Mouse (Mus musculus) erythroid progenitor cell, adult 5-6 weeks (primary cell): ENCODE measurements at regions not wholly inside any gene's neighbourhood (a gene's known extent, or its start where the extent isn't known, plus 50 kb on each side); places are given as distances from the start of the nearest gene placed in this dataset.

ENCODE experiments used
- ATAC-seq: replicated peaks from 2 replicates; pipeline ENCODE4 v1.8.0; 2016; ENCODE audit warnings: moderate number of reproducible peaks, mild to moderate bottlenecking, moderate TSS enrichment, inconsistent platforms; ENCODE audit not compliant: poor library complexity, low FRiP score, severe bottlenecking

DNA sequence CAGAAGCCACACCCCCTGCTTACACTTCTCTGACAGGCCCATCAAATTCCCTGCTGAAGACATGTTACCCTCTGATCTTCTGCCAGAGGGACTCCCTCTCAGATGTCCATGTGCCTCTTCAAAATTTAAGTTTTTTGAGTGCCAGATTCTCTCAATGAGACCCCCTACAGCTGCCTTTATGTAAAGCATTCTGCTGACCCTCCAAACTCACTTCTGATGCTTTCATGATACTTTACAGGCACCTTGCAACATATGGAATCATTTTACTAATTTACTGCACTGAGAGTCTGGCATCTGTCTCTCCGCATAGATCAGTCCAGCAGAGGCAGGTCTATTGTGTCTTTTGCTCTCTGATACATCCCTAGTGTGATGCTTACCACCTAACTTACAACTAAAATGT lies 601.4 kb upstream of the Camk1g start:
- ATAC-seq: no peak

DNA sequence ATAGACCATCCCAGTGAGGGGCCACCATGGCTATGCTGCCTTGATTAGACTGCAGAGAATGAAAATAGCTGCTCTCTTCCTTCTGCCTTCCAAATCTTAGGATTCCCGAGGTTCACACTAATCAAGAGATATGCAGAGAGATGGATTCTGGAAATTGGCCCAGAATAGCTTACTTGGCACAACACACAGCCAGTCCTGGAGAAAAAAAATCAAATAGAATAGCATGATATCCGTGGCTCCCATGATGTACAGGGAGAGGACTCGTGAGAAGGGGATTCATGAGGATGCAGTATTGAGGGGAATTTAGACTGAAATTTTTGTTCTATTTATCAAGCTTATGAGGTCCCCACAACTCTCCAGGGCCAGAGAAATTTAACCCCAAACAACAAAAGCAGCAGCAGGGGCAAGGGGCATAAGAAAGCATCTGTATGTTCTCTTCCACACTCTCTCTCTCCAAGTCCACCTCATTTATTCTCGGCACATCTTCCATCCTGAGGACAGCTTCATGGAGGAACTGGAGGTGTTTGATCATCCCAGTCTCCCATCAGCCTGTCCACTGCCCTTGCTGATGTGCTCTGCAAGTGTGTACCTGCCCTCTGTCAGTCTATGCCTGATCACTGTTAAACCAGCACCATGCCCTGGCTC lies 599.3 kb upstream of the Camk1g start:
- ATAC-seq: no peak

- ATAC-seq: no peak
Observed at GRCm38 (mm10) chr1:193967957-193968926, 598.1 kb upstream of the Camk1g start.

DNA sequence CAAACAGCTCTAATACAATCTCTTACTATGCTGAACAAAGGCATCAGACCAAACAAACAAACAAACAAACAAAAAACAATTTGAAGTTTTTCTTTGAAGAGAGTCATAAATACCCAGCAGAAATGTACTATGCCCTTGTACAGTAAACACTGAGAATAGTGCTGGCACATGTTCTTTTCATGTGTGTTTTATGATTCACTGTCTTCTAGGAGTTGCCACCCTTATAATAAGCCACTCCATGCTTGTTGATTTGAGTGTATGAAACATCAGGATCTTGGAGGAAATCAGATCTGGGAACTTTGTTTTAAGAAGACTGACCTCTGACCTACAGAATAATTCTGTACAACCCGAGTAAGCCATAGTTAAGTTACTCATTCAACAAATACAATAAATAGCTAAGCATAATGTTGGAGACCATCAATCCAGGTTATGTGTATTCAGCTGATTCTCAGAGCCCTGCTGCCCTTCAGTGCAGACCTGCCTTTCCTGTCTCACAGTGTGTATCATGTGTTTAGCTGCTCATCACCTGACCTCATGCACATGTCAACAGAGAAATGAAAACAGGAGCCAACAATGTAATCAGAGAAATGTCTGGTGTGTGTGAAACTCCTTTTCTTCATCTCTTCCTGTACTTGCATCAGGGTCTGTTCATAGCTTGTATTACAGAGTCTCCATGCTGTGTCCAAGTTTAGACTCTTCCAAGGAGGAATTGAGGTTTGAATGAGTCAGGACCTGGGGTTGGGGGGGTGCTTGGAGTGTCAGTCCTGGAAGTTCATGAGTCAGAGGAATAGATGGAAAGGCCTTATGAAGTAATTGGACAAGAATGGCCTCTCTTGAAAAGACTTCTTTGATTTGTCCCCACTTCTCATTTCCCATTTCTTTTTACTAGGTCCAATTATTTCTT lies 596.8 kb upstream of the Camk1g start:
- ATAC-seq: no peak

DNA sequence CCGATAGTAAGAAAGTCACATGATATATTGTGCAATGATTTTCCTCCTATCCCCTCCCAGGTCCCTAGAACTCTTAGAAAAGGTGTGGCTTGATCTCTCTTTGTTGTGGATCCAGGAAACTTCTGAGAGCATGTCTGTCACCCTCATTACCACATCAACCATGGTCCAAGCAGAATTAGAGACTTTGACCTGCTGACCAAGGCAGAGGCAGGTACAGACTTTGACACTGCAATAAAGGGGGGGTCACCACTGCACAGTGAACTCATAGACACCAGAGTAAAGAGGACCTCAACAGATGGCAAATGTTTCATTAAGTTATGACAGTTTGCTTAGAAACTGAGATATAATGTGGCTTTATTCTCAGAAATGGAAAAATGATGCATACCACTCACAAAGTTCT lies 595.2 kb upstream of the Camk1g start:
- ATAC-seq: no peak

DNA sequence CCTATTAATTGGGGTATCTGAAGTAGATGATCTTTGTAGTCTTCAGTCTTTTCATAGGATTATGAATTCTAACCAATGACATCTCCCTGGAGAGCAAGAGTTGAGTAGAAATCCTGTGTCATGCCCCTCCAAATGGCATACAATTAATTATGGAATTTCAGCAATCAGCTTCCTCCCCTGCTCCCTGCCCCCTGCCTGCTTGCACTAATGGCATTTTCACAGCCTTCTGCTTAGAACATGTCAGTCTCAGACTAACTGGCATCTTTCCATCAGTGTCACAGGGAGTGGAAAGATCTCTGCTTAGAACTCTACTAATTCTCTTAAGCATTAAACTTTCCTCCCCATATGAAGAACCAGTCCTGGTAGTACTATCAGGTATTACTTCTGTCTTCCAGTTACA lies 581.8 kb upstream of the Camk1g start:
- no peak for ATAC-seq

- ATAC-seq: no peak
Observed at GRCm38 (mm10) chr1:193949817-193950216, 579.7 kb upstream of the Camk1g start.

DNA sequence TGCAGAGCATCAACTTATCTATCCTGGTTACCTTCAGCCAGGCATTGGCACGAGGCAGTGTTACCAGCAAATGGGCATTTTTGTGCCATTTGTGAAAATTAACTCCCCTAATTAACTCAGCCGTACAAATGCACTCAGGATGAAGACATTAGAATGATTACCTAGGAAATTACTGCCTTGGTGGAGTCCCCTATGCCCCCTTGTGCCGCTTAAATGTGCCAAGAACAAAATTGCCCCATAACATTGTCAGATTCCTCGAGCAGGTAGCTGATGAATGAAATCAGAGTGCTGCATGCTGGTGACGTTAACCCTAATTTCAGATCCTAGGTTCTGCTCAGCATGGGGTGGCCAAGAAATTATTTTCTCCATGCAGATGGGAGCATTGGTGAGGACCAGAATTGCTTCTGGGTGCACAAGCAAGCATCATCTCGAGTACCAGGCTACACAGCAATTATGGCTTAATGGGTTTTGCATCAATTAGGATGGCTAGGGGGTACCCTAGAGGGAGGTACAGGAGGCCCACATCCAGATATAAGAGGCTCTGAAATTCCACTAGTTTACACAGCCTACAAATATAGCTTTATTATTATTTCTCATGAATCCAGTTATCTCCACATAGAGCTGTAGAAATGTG lies 577.0 kb upstream of the Camk1g start:
- ATAC-seq: no peak

DNA sequence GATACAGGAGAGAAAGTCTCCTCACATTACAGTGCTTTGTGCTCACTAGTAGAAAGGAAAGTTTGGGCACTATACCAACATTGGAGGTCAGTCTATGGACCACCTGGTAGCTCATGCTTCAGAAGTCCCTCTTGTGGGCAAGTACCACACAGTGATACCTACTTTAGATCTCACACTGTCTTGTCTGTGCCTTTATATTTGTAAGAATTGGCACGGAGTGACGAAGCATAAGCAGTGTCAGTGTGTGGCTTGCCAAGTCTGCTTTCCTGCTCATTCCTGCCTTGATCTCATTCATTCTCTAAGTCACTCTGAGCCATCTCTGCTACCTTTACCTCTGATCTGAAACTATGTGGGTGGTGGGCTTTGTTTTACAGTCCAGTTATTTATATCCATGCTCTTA lies 565.9 kb upstream of the Camk1g start:
- ATAC-seq: no peak

- ATAC-seq: no peak
Observed at GRCm38 (mm10) chr1:193934308-193934707, 564.2 kb upstream of the Camk1g start.

GRCm38 (mm10) chr1:193931131-193931729 lies 561.1 kb upstream of the Camk1g start:
- ATAC-seq: no peak

- ATAC-seq: no peak
Observed at GRCm38 (mm10) chr1:193928607-193929006, 558.5 kb upstream of the Camk1g start.

- ATAC-seq: no peak
Observed at GRCm38 (mm10) chr1:193922756-193923155, 552.7 kb upstream of the Camk1g start.

- no peak for ATAC-seq
Observed at GRCm38 (mm10) chr1:193919243-193919642, 549.1 kb upstream of the Camk1g start.

- peak; percentile 35; the same call in 1 of the 2 replicates for ATAC-seq
Observed at GRCm38 (mm10) chr1:193905711-193906110, 535.6 kb upstream of the Camk1g start.

DNA sequence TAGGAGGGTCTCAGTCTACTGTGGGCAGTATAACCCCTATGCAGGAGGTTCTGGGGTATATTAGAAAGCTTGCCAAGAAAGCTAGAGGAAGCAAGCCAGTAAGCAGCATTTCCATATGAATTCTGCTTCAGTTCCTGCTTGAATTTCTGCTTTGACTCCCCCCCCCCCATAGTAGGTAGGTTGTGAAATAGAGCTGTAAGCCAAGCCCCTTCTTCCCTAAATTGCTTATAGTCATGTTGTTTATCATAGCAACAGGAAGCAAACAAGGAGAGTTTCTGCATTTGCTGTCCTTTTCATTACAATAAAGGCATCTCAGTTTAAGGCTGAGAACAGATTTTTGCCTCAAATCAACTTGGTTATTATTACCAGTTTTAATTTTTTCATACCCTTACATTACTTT lies 524.0 kb upstream of the Camk1g start:
- no peak for ATAC-seq

DNA sequence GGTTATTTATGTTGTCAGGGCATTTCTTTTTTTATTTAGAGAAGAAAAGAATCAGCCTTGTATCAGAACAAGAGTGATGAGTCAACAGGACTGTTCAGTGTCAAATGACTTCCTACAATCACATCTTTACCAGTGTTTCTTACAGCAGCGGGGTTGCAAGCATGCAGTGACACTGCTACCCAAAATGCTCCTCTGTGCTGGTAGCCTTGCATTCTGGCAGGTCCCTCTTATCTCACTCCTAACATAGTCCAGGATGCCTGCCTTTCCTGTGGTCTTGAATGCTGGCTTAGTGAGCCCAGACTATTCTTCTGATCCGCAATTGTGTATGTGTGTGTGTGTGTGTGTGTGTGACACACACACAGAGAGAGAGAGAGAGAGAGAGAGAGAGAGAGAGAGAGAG lies 506.4 kb upstream of the Camk1g start:
- no peak for ATAC-seq

- ATAC-seq: no peak
Observed at GRCm38 (mm10) chr1:193876121-193876520, 506.0 kb upstream of the Camk1g start.

DNA sequence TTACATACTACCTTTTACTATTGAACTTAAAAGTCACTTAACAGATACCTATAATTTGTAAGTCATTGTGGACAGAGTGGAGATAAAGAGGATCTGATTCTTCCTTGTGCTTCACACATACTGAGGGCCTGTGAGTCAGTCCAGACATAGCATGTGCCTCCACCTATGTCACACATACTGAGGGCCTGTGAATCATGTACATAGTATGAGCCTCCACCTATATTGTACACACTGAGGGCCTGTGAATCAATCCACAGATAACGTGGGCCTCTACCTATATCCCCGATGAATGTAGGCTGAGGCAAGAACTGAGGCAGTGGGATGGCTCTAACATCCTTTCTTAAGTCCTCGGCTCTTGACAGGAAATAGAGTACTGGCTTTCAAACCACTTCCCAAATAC lies 505.2 kb upstream of the Camk1g start:
- ATAC-seq: no peak
